Mouse (Mus musculus) lung, adult 2 months (tissue): ENCODE data around the gene Frmpd2.

Source experiments
- CTCF ChIP-seq: fragments of 200-500 bp; IDR thresholded peaks from 2 replicates; pipeline ENCODE4 v1.5.1; 2011; ENCODE audit warnings: mild to moderate bottlenecking, low read length, control low read depth; ENCODE audit not compliant: insufficient read depth
- POLR2A ChIP-seq: fragments of 200-500 bp; IDR thresholded peaks from 2 replicates; pipeline ENCODE4 v1.6.1; 2011; ENCODE audit warnings: low read depth, mild to moderate bottlenecking, control low read depth, low read length, borderline replicate concordance; ENCODE audit errors: extremely low read depth

DNA sequence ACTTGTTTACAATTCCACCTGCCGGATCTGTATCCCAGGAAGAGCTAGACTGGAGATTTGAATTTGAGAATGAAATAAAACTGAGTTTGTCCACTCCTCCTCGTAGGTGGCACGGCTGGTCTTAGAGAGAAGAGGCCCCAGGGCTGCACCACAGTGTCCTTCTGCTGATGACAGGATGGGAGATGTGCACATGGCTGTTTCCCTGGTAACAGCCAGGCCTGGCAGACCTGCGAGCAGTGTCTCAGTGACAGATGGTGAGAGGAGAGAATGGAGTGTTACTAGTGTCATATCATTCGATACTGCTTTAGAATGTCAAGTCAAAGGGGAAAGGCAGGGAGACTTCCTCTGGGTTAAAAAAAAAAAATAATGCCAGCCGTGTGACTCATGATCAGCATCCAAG lies 78.4 kb downstream of the Frmpd2 start:
- TF ChIP-seq CTCF = no peak
- no peak for TF ChIP-seq POLR2A
